Mouse (Mus musculus) c-Kit-positive CD71-negative TER-119-negative erythroid progenitor cells, embryonic 14.5 days (primary cell): ENCODE measurements around the gene Upb1.
A peak's percentile ranks its signal among the peaks of the same experiment; 100 is the strongest.
"Not testable (repeated sequence)": the region's sequence is repeated elsewhere in the genome, so short reads cannot be mapped to it uniquely, and the experiment has no call there.

Experiments
- DNase-seq: peaks from one replicate; pipeline ENCODE4 v3.0.0-alpha.2; 2013; ENCODE audit warnings: low read depth

Gene Upb1

GRCm38 (mm10) chr10:75400958-75401357 lies at the start of gene Upb1:
TSS of gene Upb1 (plus strand) at chr10:75401115.
- DNase-seq: no peak

DNA sequence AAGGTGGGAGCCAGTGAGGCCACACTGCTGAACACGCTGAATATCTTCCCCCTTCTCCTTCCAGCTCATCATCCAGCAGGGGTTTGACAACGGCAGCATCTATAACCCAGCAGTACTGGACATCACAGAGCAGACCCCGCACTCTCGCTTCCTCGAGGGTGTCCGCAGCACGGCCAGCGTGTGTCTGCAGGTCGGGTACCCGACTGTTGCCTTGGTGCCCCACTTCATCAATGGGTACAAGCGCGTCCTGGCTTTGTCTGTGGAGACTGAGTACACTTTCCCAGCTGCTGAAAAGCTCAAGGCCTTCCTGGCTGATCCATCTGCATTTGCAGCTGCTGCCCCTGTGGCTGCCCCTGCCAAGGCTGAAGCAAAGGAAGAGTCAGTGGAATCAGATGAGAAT lies 48.4 kb upstream of the Upb1 start:
- DNase-seq: no peak

- not testable (repeated sequence) for DNase-seq
Observed at GRCm38 (mm10) chr10:75353838-75354241, 47.1 kb upstream of the Upb1 start.

- DNase-seq: no peak
Observed at GRCm38 (mm10) chr10:75355341-75355740, 45.6 kb upstream of the Upb1 start.

- not testable (repeated sequence) for DNase-seq
Observed at GRCm38 (mm10) chr10:75364214-75364690, 36.7 kb upstream of the Upb1 start.

DNA sequence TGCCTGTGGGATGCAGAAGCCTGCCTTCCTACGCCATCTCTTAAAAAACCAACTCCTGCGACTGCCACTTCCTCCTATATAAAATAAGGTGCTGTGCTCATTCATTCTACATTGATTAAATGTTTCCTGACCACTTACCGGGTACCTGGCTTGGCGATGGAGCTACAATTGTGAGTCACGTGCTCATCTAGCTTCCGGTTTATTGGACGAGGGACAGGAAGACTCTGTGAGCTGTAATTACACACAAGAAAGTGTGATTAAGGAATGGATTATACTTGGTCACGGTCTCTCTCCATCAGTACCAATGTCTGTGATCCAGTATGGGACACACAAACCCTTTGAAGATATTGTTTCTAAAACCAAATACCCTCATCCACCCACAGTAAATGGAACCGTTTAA lies 36.1 kb upstream of the Upb1 start:
- DNase-seq: no peak

- no peak for DNase-seq
Observed at GRCm38 (mm10) chr10:75365231-75365633, 35.7 kb upstream of the Upb1 start.

- not testable (repeated sequence) for DNase-seq
Observed at GRCm38 (mm10) chr10:75373655-75374351, 27.1 kb upstream of the Upb1 start.

DNA sequence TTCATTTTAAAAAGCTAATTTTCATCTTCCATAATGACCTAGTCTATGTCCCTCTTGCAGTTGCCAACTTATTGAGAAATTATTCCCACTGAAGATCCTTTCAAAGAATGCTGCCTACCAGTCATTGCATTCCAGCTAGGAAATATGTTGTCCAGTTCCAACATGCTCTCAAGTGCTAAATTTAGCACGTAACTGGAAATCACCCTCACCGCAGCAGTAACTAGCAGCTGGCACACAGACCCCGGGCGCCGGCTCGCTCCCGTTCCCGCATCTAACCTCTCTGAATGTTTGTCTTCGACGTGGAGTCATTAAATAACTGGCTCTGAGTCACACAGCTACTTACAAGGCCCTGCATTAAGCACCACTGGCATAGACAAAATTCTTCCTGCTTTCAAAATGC lies 22.2 kb upstream of the Upb1 start:
- no peak for DNase-seq

GRCm38 (mm10) chr10:75390156-75390555 lies 10.8 kb upstream of the Upb1 start:
- DNase-seq: peak; percentile 4

DNA sequence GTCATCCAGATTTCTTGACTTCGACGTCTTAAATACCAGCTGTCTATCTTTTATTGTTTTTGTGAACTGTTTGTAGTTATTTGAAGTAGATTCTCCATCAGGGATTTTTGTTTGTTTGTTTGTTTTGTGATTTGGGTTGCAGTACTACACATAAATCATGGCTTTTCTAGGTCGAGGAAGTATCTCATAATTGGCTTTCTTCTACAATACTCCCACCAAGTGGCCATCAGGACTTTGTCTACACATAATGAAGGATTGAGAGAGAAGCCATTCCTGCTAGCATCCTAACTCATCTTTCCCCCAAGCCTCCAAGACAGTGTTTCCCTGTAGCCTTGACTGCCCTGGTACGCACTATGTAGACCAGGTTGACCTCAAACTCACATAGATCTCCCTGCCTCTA lies 10.1 kb upstream of the Upb1 start:
- no peak for DNase-seq

- no peak for DNase-seq
Observed at GRCm38 (mm10) chr10:75394796-75395195, 6.1 kb upstream of the Upb1 start.

DNA sequence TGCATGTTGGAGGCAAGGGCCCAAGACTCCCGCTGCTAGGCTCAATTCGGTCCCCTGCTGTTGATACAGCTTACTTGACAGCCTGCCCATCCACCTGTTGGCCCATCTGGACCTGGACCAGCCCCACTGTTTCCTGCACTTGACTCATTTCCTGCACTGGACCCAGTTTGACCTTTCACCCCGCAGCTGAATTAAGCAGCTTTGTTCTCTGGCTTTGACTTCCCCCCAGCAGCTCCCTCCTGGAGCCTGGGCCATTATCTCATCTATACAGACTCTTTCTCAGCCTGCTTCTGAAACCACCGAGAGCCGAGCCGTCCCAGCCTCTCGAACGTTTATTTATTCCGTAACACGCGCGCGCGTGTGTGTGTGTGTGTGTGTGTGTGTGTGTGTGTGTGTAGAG lies 3.9 kb upstream of the Upb1 start:
- DNase-seq: peak; percentile 32

- no peak for DNase-seq
Observed at GRCm38 (mm10) chr10:75405916-75406315, 5.0 kb downstream of the Upb1 start.

DNA sequence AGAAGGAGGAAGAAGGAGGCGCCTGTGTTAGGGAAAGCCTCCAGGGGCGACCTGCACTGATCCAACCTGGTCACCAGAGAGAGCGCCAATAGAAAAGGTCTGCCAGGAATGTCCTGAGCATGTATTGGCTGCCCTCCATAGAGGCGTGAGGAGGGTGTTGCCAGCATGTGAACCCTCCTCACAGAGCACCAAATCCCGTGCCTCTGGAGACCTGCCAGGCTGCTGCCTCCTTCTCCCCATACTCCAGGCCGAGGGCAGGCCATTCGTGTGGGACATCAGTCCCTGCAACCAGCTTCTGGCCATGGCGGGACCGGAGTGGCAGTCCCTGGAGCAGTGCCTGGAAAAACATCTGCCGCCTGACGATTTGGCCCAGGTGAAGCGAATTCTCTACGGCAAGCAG lies 5.8 kb downstream of the Upb1 start:
- no peak for DNase-seq

- no peak for DNase-seq
Observed at GRCm38 (mm10) chr10:75407741-75408140, 6.8 kb downstream of the Upb1 start.

- not testable (repeated sequence) for DNase-seq
Observed at GRCm38 (mm10) chr10:75411343-75412113, 10.6 kb downstream of the Upb1 start.

DNA sequence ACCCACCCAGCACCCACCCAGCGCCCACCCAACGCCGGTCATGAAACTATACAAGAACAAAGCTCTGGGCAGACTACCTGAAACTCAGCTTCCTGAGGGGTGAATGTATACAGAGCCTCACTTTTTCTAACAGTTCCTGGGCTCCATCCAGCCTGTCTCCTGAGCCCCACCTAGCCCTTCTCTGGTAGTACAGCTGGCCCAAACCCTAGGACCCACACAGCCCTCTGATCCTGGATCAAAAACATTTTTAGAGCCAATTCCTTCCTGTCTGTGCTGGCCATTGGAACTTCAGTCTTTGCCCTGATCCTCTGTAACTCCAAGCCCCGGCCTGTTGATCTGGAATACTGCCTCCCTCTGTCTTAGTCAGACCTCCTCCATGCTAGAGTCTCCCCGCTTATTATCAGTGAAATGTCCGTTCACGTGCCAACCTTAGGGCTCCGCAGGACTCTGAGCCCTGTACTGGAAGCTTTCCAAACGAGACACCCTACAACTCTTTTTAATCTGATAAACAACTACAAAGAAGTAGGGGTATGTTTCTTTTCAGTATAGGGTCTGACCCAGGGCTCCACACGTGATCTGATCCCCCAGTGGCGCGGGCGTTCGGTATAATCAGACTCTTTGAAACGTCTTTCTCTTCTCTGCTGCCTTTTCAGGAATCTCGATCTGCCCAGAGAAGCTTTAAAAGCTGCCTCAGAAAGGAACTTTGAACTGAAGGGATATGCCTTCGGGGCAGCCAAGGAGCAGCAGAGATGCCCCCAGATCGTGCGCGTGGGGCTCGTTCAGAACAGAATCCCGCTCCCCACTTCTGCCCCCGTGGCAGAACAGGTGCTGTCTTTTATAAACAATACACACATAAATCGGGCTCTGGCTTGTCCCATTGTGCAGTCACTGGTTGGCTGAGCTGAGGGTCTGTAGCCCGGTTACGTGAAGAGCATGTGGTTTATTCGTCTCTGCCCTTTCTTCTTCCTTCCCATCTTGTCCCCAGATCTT lies 11.5 kb downstream of the Upb1 start:
- DNase-seq: no peak

DNA sequence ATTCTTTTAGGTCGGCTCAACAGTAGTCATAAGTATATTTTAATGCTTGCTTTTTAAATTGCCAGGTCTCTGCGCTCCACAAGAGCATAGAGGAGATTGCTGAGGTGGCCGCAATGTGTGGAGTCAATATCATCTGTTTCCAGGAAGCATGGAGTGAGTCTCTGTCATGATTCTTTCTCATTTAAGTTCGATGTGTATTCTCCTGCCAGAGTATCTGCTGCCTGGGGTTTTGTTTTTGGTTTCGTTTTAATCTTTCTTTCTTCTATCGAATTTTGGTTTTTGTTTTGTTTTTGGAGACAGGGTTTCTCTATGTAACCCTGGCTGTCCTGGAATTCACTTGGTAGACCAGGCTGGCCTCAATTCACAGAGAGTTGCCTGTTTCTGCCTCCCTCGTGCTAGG lies 14.0 kb downstream of the Upb1 start:
- no peak for DNase-seq

DNA sequence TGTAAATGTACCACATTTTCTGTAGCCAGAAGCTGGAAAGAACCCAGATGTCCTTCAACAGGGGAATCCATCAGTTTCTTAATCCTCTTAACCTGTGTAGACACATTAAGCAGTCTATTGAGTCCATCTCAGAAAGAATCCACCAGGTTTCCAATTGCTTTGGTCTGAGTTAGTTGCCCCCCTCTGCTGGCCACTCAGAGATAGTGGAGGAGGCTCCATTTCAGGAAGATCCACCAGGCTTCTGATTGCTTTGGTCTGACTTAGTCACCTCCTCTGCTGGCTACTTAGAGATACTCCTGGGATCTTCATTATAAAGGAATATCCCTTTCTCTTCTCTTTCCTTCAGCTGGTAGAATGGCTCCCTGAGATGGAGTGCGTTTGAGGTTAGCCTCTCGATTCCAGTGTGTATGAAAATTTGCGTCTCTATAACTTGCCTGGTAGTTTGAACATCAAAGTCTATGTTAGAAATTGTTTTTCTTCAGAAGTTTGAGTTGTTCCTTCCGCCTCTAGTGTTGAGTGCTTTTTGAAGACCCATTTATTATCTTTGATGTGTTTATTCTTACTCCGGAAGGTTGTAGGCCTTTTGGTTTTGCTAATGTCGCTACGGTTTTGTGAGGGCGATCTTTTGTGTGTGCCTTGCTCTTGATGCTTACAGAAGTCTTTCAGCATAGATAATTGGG lies 16.6 kb downstream of the Upb1 start:
- DNase-seq: no peak

DNA sequence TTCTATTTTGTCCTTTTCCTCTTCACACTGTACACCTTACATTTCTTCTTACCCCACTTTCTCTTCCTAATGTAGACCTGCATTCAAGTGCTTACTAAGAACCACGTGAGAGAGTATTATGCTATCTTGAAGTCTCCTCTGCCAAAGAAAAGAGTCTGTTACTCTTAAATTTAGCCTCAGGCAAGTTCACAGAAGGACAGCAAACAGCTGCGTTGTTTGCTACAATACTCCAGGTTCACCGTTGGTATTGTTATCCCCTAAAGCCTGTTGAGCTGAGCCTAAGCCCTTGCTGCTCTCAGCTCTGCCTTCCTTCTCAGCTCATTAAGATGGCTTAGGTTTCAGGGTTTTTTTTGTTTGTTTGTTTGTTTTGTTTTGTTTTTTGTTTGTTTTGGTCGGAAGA lies 17.8 kb downstream of the Upb1 start:
- DNase-seq: no peak

GRCm38 (mm10) chr10:75424498-75424901 lies 23.6 kb downstream of the Upb1 start:
- DNase-seq: no peak
